Mouse (Mus musculus): ENCODE measurements around the gene Vat1. TPM values are rescaled to one million over a fixed set of nuclear protein-coding genes. Genes with fewer than 3 reads are reported as not detected.

Vat1 gene
- polyA plus RNA-seq (2015; fragmentation: Nextera tagmentation; extraction: Ambion mirVana), result 78.6 and 81.3 TPM in 2 replicates

GRCm38 (mm10) chr11:101465869-101466551, at the start of gene Vat1:
TSS of gene Vat1 (minus strand) at chr11:101466230.
- H3K4me1 ChIP-seq, result peaks cover 51% of the 10 kb centered on the region
- WGBS, result 1% methylated on average over 58 of the region's 60 CpGs
- peak within 1 kb of the TSS; percentile 92 for H3K4me3 ChIP-seq

GRCm38 (mm10) chr11:101507090-101507489, 41.1 kb upstream of the Vat1 start:
- Histone ChIP-seq H3K27ac (no peak overlapping the region), H3K9ac (no peak overlapping the region), H3K36me3 (peaks cover 35% of the 10 kb centered on the region), H3K4me3 (no peak overlapping the region), H3K4me1 (no peaks in the 10 kb centered on the region), H3K4me2 (no peak overlapping the region), H3K9me3 (no peaks in the 10 kb centered on the region), H3K27me3 (no peaks in the 10 kb centered on the region)
- ATAC-seq (ENCODE audit: insufficient number of reproducible peaks, low FRiP score, low TSS enrichment, low read depth), result no peak
- 90% methylated on average over 7 of the region's 7 CpGs for WGBS

More at GRCm38 (mm10) chr11:101465869-101466551, at the start of gene Vat1:
- Histone ChIP-seq H3K9ac (peak within 1 kb of the TSS; percentile 70), H3K4me2 (peak within 1 kb of the TSS; percentile 90), H3K36me3 (peaks cover 16% of the 10 kb centered on the region), H3K27me3 (no peaks in the 10 kb centered on the region), H3K27ac (peak within 1 kb of the TSS; percentile 91), H3K9me3 (no peaks in the 10 kb centered on the region)
- peak; percentile 59 for ATAC-seq (ENCODE audit: insufficient number of reproducible peaks, low FRiP score, low TSS enrichment, low read depth)

- Histone ChIP-seq H3K4me3 (no peak overlapping the region), H3K4me2 (no peak overlapping the region), H3K27ac (no peak overlapping the region), H3K9me3 (no peaks in the 10 kb centered on the region), H3K4me1 (no peaks in the 10 kb centered on the region), H3K9ac (no peak overlapping the region), H3K36me3 (peaks cover 38% of the 10 kb centered on the region), H3K27me3 (no peaks in the 10 kb centered on the region)
- ATAC-seq (ENCODE audit: insufficient number of reproducible peaks, low FRiP score, low TSS enrichment, low read depth), result no peak
- WGBS, result 87% methylated on average over 5 of the region's 5 CpGs
These were observed 40.3 kb upstream of the Vat1 start for GRCm38 (mm10) chr11:101506269-101506780.

GRCm38 (mm10) chr11:101486126-101486525, 20.1 kb upstream of the Vat1 start:
- no peaks in the 10 kb centered on the region for H3K4me1 ChIP-seq
- H3K27me3 ChIP-seq, result no peaks in the 10 kb centered on the region
- H3K4me3 ChIP-seq, result no peak overlapping the region
- peaks cover 7% of the 10 kb centered on the region; the same call in 1 of the 2 replicates for H3K36me3 ChIP-seq
- no peak for ATAC-seq (ENCODE audit: insufficient number of reproducible peaks, low FRiP score, low TSS enrichment, low read depth)
- H3K4me2 ChIP-seq, result no peak overlapping the region
- 69% methylated on average over 6 of the region's 6 CpGs for WGBS
- H3K27ac ChIP-seq, result no peak overlapping the region
- no peak overlapping the region for H3K9ac ChIP-seq
- no peaks in the 10 kb centered on the region for H3K9me3 ChIP-seq

GRCm38 (mm10) chr11:101485509-101486028, 19.5 kb upstream of the Vat1 start:
- ATAC-seq (ENCODE audit: insufficient number of reproducible peaks, low FRiP score, low TSS enrichment, low read depth), result no peak
- Histone ChIP-seq H3K9ac (no peak overlapping the region), H3K4me3 (no peak overlapping the region), H3K9me3 (no peaks in the 10 kb centered on the region), H3K36me3 (peaks cover 7% of the 10 kb centered on the region; the same call in 1 of the 2 replicates), H3K27me3 (no peaks in the 10 kb centered on the region), H3K4me1 (no peaks in the 10 kb centered on the region), H3K27ac (no peak overlapping the region), H3K4me2 (no peak overlapping the region)
- WGBS, result 54% methylated on average over 6 of the region's 6 CpGs

GRCm38 (mm10) chr11:101484814-101485213, 18.8 kb upstream of the Vat1 start:
- Histone ChIP-seq H3K4me3 (no peak overlapping the region), H3K27ac (no peak overlapping the region), H3K9ac (no peak overlapping the region), H3K36me3 (peaks cover 7% of the 10 kb centered on the region; the same call in 1 of the 2 replicates), H3K27me3 (no peaks in the 10 kb centered on the region), H3K9me3 (no peaks in the 10 kb centered on the region), H3K4me1 (no peaks in the 10 kb centered on the region), H3K4me2 (no peak overlapping the region)
- no peak for ATAC-seq (ENCODE audit: insufficient number of reproducible peaks, low FRiP score, low TSS enrichment, low read depth)
- 85% methylated on average over 7 of the region's 7 CpGs for WGBS

- Histone ChIP-seq H3K36me3 (peaks cover 7% of the 10 kb centered on the region; the same call in 1 of the 2 replicates), H3K9me3 (no peaks in the 10 kb centered on the region), H3K4me1 (0 out of 2 replicates have a peak, but pooled peaks cover 2% of the 10 kb centered on the region), H3K27ac (no peak overlapping the region), H3K27me3 (0 out of 2 replicates have a peak, but pooled peaks cover under 1% of the 10 kb centered on the region), H3K4me2 (no peak overlapping the region), H3K9ac (no peak overlapping the region), H3K4me3 (no peak overlapping the region)
- ATAC-seq (ENCODE audit: insufficient number of reproducible peaks, low FRiP score, low TSS enrichment, low read depth), result no peak
- WGBS, result 84% methylated on average over 6 of the region's 6 CpGs
These were observed 18.2 kb upstream of the Vat1 start for GRCm38 (mm10) chr11:101484245-101484644.

- no peak overlapping the region for H3K4me2 ChIP-seq
- H3K36me3 ChIP-seq, result peaks cover 7% of the 10 kb centered on the region; the same call in 1 of the 2 replicates
- H3K27ac ChIP-seq, result no peak overlapping the region
- H3K4me3 ChIP-seq, result no peak overlapping the region
- whole genome bisulfite sequencing, result 43% methylated on average over 3 of the region's 3 CpGs
- no peak for ATAC-seq (ENCODE audit: insufficient number of reproducible peaks, low FRiP score, low TSS enrichment, low read depth)
- no peak overlapping the region for H3K9ac ChIP-seq
- H3K27me3 ChIP-seq, result peaks cover 5% of the 10 kb centered on the region; the same call in 1 of the 2 replicates
- peaks cover 6% of the 10 kb centered on the region; the same call in 1 of the 2 replicates for H3K4me1 ChIP-seq
- no peaks in the 10 kb centered on the region for H3K9me3 ChIP-seq
These were observed 17.8 kb upstream of the Vat1 start for GRCm38 (mm10) chr11:101483804-101484203.

GRCm38 (mm10) chr11:101480912-101481311, 14.9 kb upstream of the Vat1 start:
- peaks cover 8% of the 10 kb centered on the region; the same call in 1 of the 2 replicates for H3K27me3 ChIP-seq
- H3K36me3 ChIP-seq, result no peaks in the 10 kb centered on the region
- no peak overlapping the region for H3K27ac ChIP-seq
- H3K4me3 ChIP-seq, result no peak overlapping the region
- no peak overlapping the region for H3K9ac ChIP-seq
- no peak overlapping the region for H3K4me2 ChIP-seq
- 24% methylated on average over 6 of the region's 6 CpGs for WGBS
- H3K4me1 ChIP-seq, result peaks cover 6% of the 10 kb centered on the region; the same call in 1 of the 2 replicates
- ATAC-seq (ENCODE audit: insufficient number of reproducible peaks, low FRiP score, low TSS enrichment, low read depth), result no peak
- no peaks in the 10 kb centered on the region for H3K9me3 ChIP-seq

GRCm38 (mm10) chr11:101479171-101479635, 13.2 kb upstream of the Vat1 start:
- WGBS, result 12% methylated on average over 18 of the region's 18 CpGs
- Histone ChIP-seq H3K9me3 (no peaks in the 10 kb centered on the region), H3K27ac (no peak overlapping the region), H3K4me3 (no peak overlapping the region), H3K4me1 (peaks cover 6% of the 10 kb centered on the region; the same call in 1 of the 2 replicates), H3K27me3 (peaks cover 8% of the 10 kb centered on the region; the same call in 1 of the 2 replicates), H3K4me2 (no peak overlapping the region), H3K36me3 (no peaks in the 10 kb centered on the region), H3K9ac (no peak overlapping the region)
- no peak for ATAC-seq (ENCODE audit: insufficient number of reproducible peaks, low FRiP score, low TSS enrichment, low read depth)

- no peaks in the 10 kb centered on the region for H3K36me3 ChIP-seq
- H3K27me3 ChIP-seq, result peaks cover 8% of the 10 kb centered on the region; the same call in 1 of the 2 replicates
- H3K4me2 ChIP-seq, result no peak overlapping the region
- WGBS, result 65% methylated on average over 10 of the region's 10 CpGs
- no peaks in the 10 kb centered on the region for H3K9me3 ChIP-seq
- no peak overlapping the region for H3K9ac ChIP-seq
- peaks cover 6% of the 10 kb centered on the region; the same call in 1 of the 2 replicates for H3K4me1 ChIP-seq
- H3K27ac ChIP-seq, result no peak overlapping the region
- H3K4me3 ChIP-seq, result no peak overlapping the region
- no peak for ATAC-seq (ENCODE audit: insufficient number of reproducible peaks, low FRiP score, low TSS enrichment, low read depth)
These were observed 11.7 kb upstream of the Vat1 start for GRCm38 (mm10) chr11:101477552-101478211.

Data from limb, embryonic 15.5 days (tissue).